Mouse (Mus musculus): ENCODE measurements at regions not wholly inside any gene's neighbourhood (a gene's known extent, or its start where the extent isn't known, plus 50 kb on each side); places are given as distances from the start of the nearest gene placed in this dataset.

DNA sequence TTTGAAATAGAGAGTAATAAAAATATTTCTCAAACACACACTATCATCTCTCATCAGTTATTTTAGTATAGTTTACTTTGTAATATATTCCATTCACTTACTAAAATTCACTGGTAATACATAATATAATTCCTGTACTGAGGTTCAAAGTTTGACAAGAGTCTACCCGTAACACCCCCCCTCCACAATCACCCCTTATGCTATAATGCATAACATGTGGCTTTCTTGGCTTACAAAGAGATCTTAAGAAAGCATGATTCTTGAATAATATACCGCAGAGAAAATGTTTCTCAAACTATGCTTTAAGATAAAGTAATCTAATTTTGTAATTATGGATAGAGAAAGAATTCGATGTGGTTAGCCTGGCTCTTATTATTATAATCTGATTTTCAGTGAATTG lies 539.7 kb downstream of the Gm11232 start:
- DNase-seq: no peak

DNA sequence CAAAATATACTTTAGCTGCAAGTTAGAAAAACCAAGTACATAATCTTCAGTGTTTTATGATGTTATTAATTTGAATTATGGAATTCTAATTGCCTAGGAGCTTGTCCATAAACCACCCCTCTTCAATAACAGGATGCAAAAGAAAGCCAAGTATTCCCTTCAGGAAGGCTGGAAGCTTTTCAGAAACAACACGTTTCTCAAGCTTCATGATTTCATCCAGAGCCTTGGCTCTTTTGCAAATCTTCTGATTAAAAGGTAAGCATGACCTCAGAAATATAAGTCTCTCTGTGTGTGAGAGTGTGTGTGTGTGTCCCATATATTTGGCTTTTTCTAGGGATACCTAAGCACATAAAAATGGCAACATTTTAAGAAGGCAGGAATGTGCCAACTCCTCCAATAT lies 570.0 kb downstream of the Gm11232 start:
- DNase-seq: no peak

DNA sequence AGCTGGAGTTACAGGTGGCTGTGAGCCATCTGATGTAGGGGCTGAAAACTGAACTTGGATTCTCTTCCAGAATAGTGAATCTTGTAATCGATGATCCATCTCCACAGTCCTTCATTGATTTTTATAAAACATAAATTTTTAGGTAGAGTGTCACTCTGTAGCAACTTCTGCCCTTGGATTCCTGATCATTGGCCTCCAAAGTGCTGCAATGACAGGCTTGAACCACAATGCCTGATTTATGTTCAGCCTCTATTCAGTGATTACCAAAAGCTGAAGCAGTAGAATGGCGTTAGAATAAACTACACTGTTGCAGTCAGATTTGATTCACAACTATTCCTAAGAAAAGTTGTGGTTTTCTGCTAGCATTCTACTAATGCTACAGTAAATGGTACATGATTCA lies 580.1 kb downstream of the Gm11232 start:
- no peak for DNase-seq

DNA sequence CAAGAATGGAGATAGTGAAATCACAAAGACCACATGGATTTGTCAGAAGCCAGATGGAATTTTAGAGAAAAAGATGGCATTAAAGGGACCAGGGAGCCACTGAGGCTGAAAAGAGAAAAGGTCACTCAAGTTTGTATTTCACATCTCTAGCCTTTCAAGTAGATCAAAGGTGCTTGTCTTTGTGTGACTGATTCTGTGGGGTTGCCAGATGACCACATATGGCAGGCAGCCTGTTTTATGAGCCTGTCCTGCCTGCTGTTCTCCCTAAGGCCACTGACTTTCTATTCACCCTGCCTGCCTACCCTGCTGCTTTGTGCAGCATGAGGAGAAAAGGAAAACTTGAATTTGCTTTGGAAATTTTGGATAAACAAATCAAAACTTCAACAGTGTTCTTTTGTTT lies 592.0 kb downstream of the Gm11232 start:
- no peak for DNase-seq

DNA sequence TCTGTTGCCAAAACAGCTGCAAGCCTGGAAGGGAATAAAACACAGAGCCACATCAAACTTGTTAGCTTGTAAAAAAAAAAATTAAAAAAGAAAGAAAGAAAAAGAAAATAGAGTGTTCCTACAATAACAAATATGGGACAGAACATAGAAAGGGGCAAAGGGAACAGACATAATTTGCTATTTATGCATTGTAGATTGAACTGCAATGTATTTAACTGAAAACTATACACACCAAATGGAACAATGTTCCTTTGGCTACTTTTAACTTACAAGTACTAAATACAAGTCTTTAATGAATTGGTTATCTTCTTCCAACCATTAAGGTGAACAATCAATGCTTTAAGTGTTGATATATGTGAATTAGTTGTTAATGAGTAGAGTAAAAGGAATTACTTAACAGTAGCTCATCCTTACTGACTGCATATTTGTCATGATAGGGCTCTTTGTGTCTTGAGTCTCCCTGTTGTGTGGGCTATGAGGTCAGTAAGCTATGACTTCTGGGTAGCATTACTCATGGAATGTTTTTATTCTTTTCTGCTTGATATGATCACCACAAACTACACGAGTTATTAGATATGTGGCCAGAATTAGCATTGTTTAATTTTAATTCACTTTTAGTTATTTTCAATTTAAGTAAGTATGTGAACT lies 597.0 kb upstream of the Megf9 start:
- DNase-seq: no peak

DNA sequence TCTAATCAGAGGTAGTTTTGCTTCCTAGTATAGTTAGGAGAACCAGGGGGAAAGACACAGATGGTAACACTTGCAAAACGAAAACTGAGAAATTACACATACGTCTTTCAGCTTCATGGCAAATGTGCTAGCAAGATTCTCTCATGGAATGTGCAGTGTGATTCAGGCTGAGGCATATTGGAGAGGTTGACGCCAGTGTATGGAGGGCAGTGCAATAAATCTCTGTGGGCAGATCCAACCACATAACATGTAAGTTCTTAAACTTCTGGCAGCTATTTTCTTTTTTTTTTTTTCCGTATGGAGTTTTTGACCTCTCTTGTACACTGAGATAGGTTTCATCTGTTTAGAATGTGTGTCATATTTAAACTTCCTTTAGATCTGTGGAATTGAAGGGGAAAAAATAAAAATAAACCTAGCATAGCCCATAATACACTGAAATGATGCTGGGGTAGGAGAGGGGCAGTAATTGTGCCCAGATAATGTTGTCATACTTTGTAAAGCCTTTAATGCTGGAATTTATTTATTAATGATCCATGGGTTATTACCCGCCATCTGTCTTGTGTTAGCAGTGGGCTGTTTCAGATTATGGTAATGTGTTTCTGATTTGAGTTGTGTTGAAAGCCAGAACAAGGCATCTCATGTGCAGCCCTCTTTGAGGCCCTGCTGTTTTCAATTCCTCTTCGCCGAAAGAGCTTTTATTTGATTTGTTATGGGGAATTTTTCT lies 596.3 kb upstream of the Megf9 start:
- no peak for DNase-seq

DNA sequence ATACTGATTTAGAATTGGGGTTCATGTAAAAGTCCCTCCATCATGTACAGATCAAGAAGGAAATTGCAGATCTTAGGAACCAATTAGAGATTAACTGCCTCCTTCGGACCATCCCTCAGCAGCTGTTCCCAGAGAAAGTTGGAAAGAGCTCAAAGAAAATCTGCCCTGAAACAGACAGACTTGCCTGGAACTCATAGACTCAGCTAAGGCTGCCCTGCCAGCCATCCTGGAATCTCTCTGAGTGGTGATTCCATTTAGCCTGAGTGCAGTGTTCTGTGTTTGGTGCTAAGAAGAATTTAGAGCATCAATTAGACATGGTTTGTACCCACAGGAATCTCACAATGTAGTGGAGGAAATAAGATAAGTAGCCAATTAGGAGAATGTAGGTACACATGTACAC lies 594.5 kb upstream of the Megf9 start:
- DNase-seq: no peak

Measured in adrenal gland, postnatal 25 days (tissue).